Mouse (Mus musculus) intestine, embryonic 14.5 days (tissue): ENCODE data around the gene Knop1. TPM values are rescaled to one million over a fixed set of nuclear protein-coding genes. Genes with fewer than 3 reads are reported as not detected.

Experiments used
- ATAC-seq: fragments of 200-750 bp; cut with Nextera tagmentation; replicated peaks from 2 replicates; pipeline ENCODE4 v1.8.0; 2017; ENCODE audit warnings: low read depth, moderate number of reproducible peaks, moderate TSS enrichment, moderate library complexity; ENCODE audit not compliant: low FRiP score, low TSS enrichment
- DNase-seq: peaks from one replicate; pipeline ENCODE4 v3.0.0-alpha.2; 2018; ENCODE audit warnings: low spot score
- H3K27ac ChIP-seq: fragments of 300-500 bp; sonication (generic); 2 replicates; pipeline ENCODE4 v1.5.1; 2014; ENCODE audit warnings: low read depth, mild to moderate bottlenecking, control low read depth
- H3K27me3 ChIP-seq: fragments of 300-500 bp; sonication (generic); replicated peaks from 2 replicates; pipeline ENCODE4 v1.6.1; 2014; ENCODE audit warnings: low read length, control low read depth; ENCODE audit not compliant: control insufficient read depth, insufficient read depth
- H3K36me3 ChIP-seq: fragments of 300-500 bp; sonication (generic); 2 replicates; pipeline ENCODE4 v1.6.1; 2014; ENCODE audit warnings: low read length, control low read depth; ENCODE audit not compliant: control insufficient read depth, insufficient read depth
- H3K4me1 ChIP-seq: fragments of 300-500 bp; sonication (generic); replicated peaks from 2 replicates; pipeline ENCODE4 v1.6.1; 2014; ENCODE audit warnings: low read length, control low read depth, mixed read lengths; ENCODE audit not compliant: control insufficient read depth, insufficient read depth
- H3K4me2 ChIP-seq: fragments of 300-500 bp; sonication (generic); 2 replicates; pipeline ENCODE4 v1.6.1; 2014; ENCODE audit warnings: low read length
- H3K4me3 ChIP-seq: fragments of 300-500 bp; sonication (generic); 2 replicates; pipeline ENCODE4 v1.5.1; 2014; ENCODE audit warnings: low read depth, low read length, control low read depth, mixed read lengths
- H3K9ac ChIP-seq: fragments of 300-500 bp; sonication (generic); 2 replicates; pipeline ENCODE4 v1.6.1; 2014; ENCODE audit warnings: mild to moderate bottlenecking, low read length
- H3K9me3 ChIP-seq: fragments of 300-500 bp; sonication (generic); 2 replicates; pipeline ENCODE4 v1.6.1; 2016; ENCODE audit warnings: low read length, control low read depth; ENCODE audit not compliant: control insufficient read depth
- WGBS: fragments of 180-500 bp; shearing (Covaris S2); extraction: QIAGEN DNeasy Blood & Tissue Kit; methylation state at CpG from one replicate; pipeline ENCODE4 v1.1.7; 2014; 5-methylcytosine and 5-hydroxymethylcytosine counted together
- polyA plus RNA-seq: library from polyadenylated mRNA; unstranded; fragments of >200 nt; fragmentation: Nextera tagmentation; extraction: Ambion mirVana; gene quantifications from 2 replicates; pipeline ENCODE4 v1.2.1, GENCODE M21; 2014

Gene Knop1
- polyA plus RNA-seq, 1 experiment from 2014 or later, result 115 TPM

- ATAC-seq, result no peak
- H3K4me3 ChIP-seq, result no peak overlapping the region
- H3K4me1 ChIP-seq, result no peaks in the 10 kb centered on the region; the same call in 1 of the 2 replicates
- H3K4me2 ChIP-seq, result no peak overlapping the region
- H3K36me3 ChIP-seq, result no peaks in the 10 kb centered on the region
- no peaks in the 10 kb centered on the region for H3K9me3 ChIP-seq
- H3K9ac ChIP-seq, result no peak overlapping the region
- DNase-seq, result no peak
- 45% methylated on average over 6 of the region's 6 CpGs for WGBS
- H3K27me3 ChIP-seq, result no peaks in the 10 kb centered on the region
- H3K27ac ChIP-seq, result no peak overlapping the region
These were observed 31.4 kb upstream of the Knop1 start for GRCm38 (mm10) chr7:118887303-118888055.

GRCm38 (mm10) chr7:118884969-118885368, 28.9 kb upstream of the Knop1 start:
- Histone ChIP-seq H3K36me3 (no peaks in the 10 kb centered on the region), H3K9ac (no peak overlapping the region), H3K27me3 (no peaks in the 10 kb centered on the region), H3K27ac (no peak overlapping the region), H3K4me2 (no peak overlapping the region), H3K9me3 (no peaks in the 10 kb centered on the region), H3K4me1 (no peaks in the 10 kb centered on the region; the same call in 1 of the 2 replicates), H3K4me3 (no peak overlapping the region)
- DNase-seq (no peak), ATAC-seq (no peak)
- WGBS, result 79% methylated on average over 4 of the region's 4 CpGs

GRCm38 (mm10) chr7:118883957-118884356, 27.9 kb upstream of the Knop1 start:
- Histone ChIP-seq H3K27me3 (no peaks in the 10 kb centered on the region), H3K4me1 (no peaks in the 10 kb centered on the region; the same call in 1 of the 2 replicates), H3K4me2 (no peak overlapping the region), H3K27ac (no peak overlapping the region), H3K9ac (no peak overlapping the region), H3K4me3 (no peak overlapping the region), H3K9me3 (no peaks in the 10 kb centered on the region), H3K36me3 (no peaks in the 10 kb centered on the region)
- DNase-seq (no peak), ATAC-seq (no peak)
- WGBS, result 62% methylated on average over 4 of the region's 4 CpGs

GRCm38 (mm10) chr7:118879466-118880029, 23.5 kb upstream of the Knop1 start:
- no peaks in the 10 kb centered on the region for H3K9me3 ChIP-seq
- no peak overlapping the region for H3K9ac ChIP-seq
- H3K27me3 ChIP-seq, result no peaks in the 10 kb centered on the region
- DNase-seq (no peak), ATAC-seq (no peak)
- H3K27ac ChIP-seq, result no peak overlapping the region
- H3K4me2 ChIP-seq, result no peak overlapping the region
- 85% methylated on average over 3 of the region's 3 CpGs for WGBS
- H3K36me3 ChIP-seq, result no peaks in the 10 kb centered on the region
- H3K4me1 ChIP-seq, result no peaks in the 10 kb centered on the region
- no peak overlapping the region for H3K4me3 ChIP-seq

GRCm38 (mm10) chr7:118865362-118865761, 9.3 kb upstream of the Knop1 start:
- Histone ChIP-seq H3K9ac (no peak overlapping the region), H3K4me2 (no peak overlapping the region), H3K36me3 (no peaks in the 10 kb centered on the region), H3K4me3 (no peak overlapping the region), H3K27me3 (no peaks in the 10 kb centered on the region), H3K4me1 (no peaks in the 10 kb centered on the region), H3K9me3 (no peaks in the 10 kb centered on the region), H3K27ac (no peak overlapping the region)
- ATAC-seq, result no peak
- WGBS, result 61% methylated on average over 2 of the region's 2 CpGs
- DNase-seq, result no peak

GRCm38 (mm10) chr7:118858640-118859039, 2.6 kb upstream of the Knop1 start:
- Histone ChIP-seq H3K27ac (no peak overlapping the region), H3K36me3 (no peaks in the 10 kb centered on the region), H3K4me2 (no peak overlapping the region), H3K27me3 (no peaks in the 10 kb centered on the region), H3K9ac (no peak overlapping the region), H3K4me1 (peaks cover 14% of the 10 kb centered on the region), H3K4me3 (no peak overlapping the region), H3K9me3 (no peaks in the 10 kb centered on the region)
- WGBS, result 72% methylated on average over 1 of the region's 1 CpGs
- DNase-seq (no peak), ATAC-seq (no peak)

- Histone ChIP-seq H3K36me3 (peaks cover 28% of the 10 kb centered on the region), H3K4me2 (peak within 1 kb of the TSS; percentile 95), H3K9ac (peak within 1 kb of the TSS; percentile 60), H3K27me3 (no peaks in the 10 kb centered on the region), H3K27ac (peak within 1 kb of the TSS; percentile 64), H3K4me3 (peak within 1 kb of the TSS; percentile 96), H3K4me1 (peaks cover 17% of the 10 kb centered on the region), H3K9me3 (no peaks in the 10 kb centered on the region)
- peak; percentile 95 for DNase-seq
- under 1% methylated on average over 57 of the region's 57 CpGs for WGBS
- peak; percentile 96 for ATAC-seq
These were observed 730 bp downstream of the Knop1 start, which contains the start of gene Iqck for GRCm38 (mm10) chr7:118855171-118855876. Gene Iqck, plus strand, starts transcription at chr7:118855752.

- DNase-seq (no peak), ATAC-seq (no peak)
- Histone ChIP-seq H3K9me3 (no peaks in the 10 kb centered on the region), H3K36me3 (peaks cover 35% of the 10 kb centered on the region), H3K4me2 (peak overlapping the region; percentile 95), H3K9ac (peak overlapping the region; percentile 60), H3K27me3 (no peaks in the 10 kb centered on the region), H3K27ac (no peak overlapping the region), H3K4me3 (peak overlapping the region; percentile 96), H3K4me1 (peaks cover 18% of the 10 kb centered on the region)
- WGBS, result 8% methylated on average over 3 of the region's 3 CpGs
These were observed 1.4 kb downstream of the Knop1 start for GRCm38 (mm10) chr7:118854606-118855005.
